Mouse (Mus musculus): ENCODE results near the gene Ube2r2. TPM values are rescaled to one million over a fixed set of nuclear protein-coding genes. Genes with fewer than 3 reads are reported as not detected.

Ube2r2 gene
- total RNA-seq, 2 experiments from 2014 or later = 97.5 to 98.5 TPM

DNA sequence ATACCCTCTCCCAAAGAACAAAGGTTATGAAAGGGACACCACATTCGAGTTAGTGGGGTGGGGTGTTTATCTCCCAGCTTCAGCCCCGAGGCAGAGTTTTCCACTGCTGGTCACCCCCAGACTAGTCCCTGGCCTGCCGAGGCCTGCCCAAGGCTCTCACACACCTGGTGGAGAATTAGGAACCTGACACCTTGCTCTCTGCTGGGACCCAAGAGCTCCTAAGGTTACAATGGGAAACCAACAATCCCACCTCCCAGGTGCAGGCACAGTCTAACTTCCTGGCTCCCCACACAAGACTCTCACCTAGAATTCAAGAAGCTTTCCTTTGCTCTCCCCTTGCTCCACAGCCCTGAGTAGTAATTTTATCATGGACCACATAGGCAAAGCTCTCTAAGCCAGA, 18.7 kb upstream of the Ube2r2 start:
- no peak for DNase-seq (ENCODE audit: low spot score in 2 of 2)

DNA sequence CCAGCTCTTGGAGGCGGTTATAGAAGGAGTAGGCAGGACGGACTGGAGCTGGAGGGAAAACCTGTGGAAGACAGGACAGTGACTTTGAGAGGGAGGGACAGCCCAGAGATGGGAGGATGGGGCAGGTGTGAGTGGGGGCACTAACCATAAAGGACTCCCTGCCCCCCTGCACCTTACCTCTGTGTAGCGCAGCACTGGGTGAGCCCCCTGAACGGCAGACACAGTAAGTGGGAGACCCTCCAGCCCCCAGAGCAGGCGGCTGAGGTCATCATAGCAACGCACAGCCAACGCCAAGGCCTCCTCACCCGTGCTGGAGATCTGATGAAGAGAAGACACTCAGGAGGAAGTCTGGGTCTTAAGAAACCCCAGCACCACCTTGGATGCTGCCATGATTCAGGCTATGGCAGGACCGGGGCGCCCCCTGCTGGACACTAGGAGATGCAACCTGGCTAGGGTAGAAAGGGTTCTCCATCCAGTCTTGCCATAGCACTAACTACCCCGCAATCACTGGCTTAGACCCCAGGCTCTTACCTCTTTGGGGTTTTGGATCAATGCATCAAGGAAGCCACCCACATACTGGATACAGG, 16.7 kb upstream of the Ube2r2 start:
- peak; percentile 60 to 64 for DNase-seq (ENCODE audit: low spot score in 2 of 2)

- peak; percentile 86 to 97 for DNase-seq (ENCODE audit: low spot score in 2 of 2)
These were observed 11.2 kb upstream of the Ube2r2 start, which contains the start of gene Nol6 for GRCm38 (mm10) chr4:41124180-41124951. TSS of gene Nol6 (minus strand) at chr4:41124455.

GRCm38 (mm10) chr4:41129406-41129805, 6.1 kb upstream of the Ube2r2 start:
- DNase-seq (ENCODE audit: low spot score in 2 of 2) = no peak

- DNase-seq (ENCODE audit: low spot score in 2 of 2) = no peak
These were observed 5.7 kb upstream of the Ube2r2 start for GRCm38 (mm10) chr4:41129836-41130235.

GRCm38 (mm10) chr4:41132471-41132870, 3.1 kb upstream of the Ube2r2 start:
- no peak for DNase-seq (ENCODE audit: low spot score in 2 of 2)

- no peak for DNase-seq (ENCODE audit: low spot score in 2 of 2)
These were observed 1.8 kb upstream of the Ube2r2 start for GRCm38 (mm10) chr4:41133529-41134291.

DNA sequence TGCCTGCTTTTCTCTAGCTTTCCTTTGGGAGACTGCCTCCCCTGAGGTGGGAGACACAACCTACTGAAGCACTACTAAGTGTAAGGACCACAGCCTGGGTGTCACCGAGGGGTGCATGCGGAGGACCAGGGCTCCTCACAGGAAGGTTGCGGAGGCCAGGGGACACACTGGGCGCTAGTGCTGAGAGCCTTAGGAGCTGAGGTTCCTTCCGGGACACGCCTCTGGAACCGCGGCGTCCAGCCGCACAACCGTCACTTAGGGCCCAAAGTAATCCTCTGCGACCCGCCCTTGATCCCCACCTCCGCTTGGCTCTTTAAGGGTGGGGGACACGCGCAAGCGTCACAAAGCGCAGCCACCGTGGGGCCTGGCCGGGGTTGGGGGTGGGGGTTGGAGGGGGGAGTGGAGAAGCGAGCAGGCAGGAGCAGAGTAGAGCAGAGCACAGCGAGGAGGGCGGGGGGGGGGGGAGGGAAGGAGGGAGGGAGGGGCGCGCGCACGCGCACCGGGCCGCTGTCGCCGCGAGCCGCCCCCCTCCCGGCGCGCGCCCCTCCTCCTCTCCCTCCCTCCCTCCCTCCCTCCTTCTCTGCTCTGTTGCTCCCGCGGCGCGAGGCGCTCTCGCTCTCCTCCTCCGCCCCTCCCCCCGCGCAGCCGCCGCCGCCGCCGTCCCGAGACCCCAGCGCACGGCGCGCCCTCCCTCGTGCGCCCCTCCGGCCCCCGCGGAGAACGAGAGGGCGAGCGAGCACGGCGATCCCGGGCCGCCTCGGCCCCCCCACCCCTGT, 420 bp upstream of the Ube2r2 start:
- DNase-seq (ENCODE audit: low spot score in 2 of 2) = peak; percentile 58 to 82

- peak in 1 of 2 experiments; percentile 27 for DNase-seq (ENCODE audit: low spot score in 2 of 2)
These were observed 887 bp downstream of the Ube2r2 start for GRCm38 (mm10) chr4:41136454-41136805.

GRCm38 (mm10) chr4:41136811-41137210, 1.3 kb downstream of the Ube2r2 start:
- no peak for DNase-seq (ENCODE audit: low spot score in 2 of 2)

DNA sequence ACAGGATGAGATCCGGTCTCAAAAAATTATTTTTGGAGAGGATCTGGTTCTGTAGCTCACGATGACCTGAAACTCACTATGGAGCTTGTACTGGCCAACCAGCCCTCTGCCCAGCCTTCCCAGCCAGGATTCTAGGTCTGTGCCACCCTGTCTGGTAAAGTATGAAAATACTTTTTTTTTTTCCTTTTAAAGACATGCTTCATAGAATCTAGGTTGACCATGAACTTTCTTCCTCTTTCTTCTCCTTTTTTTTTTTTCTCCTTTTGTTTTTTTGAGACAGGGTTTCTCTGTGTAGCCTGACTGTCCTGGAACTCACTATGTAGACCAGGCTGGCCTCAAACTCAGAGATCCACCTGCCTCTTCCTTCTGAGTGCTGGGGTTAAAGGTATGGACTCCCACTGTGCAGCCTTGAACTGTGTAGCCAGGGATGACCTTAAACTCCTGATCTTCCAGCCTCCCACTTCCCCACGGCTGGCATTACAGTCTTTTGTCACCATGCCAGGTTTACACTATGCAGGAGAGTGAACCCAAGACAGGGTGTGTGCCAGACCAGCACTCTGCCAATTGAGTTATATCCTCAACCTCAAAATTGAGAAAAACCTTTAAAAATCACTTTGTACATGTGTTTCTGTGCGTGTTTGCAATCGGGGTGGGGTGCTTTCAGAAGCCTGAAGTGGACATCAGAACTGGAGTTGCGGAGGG, 4.8 kb downstream of the Ube2r2 start:
- no peak for DNase-seq (ENCODE audit: low spot score in 2 of 2)

- no peak for DNase-seq (ENCODE audit: low spot score in 2 of 2)
These were observed 7.1 kb downstream of the Ube2r2 start for GRCm38 (mm10) chr4:41142601-41143000.

DNA sequence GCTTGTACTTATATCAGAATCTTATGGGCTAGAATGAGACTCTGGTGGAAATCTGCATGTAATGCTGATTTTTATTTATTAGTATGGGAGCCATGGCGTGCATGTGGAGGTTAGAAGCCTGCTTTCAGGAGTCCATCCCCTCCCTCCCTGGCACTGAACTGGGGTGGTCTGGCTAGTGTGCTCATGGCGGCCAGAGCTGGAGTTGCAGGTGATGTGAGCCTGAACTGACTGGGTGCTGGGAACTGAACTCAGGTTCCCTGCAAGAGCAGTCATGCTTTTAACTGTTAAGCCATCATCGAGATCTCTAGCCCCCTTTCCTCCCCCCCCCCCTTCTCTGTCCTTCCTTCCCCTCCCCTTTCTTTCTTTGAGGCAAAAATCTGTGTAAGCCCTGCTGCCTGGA, 14.3 kb downstream of the Ube2r2 start:
- DNase-seq (ENCODE audit: low spot score in 2 of 2) = no peak

DNA sequence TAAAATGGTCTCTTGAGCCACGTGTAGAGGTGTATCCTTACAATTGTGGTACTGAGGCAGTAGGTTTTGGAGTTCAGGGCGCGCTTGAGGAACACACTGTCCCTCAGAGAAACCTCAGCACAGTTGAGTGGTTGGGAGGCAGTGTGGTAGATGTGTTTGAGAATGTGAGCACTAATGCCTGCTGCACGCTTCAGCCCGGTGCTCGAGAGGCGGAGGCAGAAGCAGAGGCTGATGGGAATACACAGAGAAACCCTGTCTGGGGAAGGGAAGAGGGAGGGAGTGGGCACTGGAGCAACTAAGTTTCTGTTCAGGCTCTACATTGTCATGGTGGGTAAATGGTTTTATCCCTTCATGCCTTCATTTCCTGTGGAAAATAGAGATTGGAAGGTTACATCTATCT, 15.6 kb downstream of the Ube2r2 start:
- DNase-seq (ENCODE audit: low spot score in 2 of 2) = no peak

GRCm38 (mm10) chr4:41153146-41153545, 17.6 kb downstream of the Ube2r2 start:
- no peak for DNase-seq (ENCODE audit: low spot score in 2 of 2)

DNA sequence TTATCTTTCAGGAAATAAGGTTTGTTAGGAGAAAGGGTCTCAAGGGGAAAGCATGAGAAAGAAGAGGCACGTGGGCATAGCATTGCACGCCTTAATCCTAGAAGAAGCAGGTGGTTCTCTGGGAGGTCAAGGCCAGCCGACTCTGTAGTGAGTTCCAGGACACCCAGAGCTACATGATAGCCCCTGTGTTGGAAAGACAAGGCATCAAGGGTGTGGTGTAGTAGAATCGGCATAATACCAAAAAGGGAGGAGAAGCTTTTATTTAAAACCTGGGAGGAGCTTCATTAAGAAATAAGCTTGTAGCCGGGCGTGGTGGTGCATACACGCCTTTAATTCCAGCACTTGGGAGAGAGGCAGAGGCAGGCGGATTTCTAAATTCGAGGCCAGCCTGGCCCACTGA, 21.4 kb downstream of the Ube2r2 start:
- DNase-seq (ENCODE audit: low spot score in 2 of 2) = no peak

DNA sequence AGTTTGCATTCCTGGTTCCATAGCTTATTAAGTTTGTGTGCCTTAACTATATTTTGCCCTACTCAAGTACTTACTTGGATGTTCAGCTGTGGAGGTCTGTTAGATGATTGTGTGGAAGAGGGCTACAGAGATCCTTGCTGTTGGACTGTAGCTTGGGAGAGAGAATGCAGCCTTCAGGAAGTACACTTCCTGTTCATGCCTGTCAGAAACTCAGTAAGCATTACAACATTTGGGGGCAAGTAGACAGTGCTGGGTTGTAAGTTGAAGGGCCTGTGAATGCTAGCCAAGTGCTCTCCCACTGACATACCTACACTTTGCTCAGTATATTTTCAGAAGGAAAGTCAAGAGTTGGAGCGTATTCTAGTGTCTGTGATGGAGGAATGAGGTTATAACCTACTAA, 22.7 kb downstream of the Ube2r2 start:
- no peak for DNase-seq (ENCODE audit: low spot score in 2 of 2)

GRCm38 (mm10) chr4:41161232-41161631, 25.7 kb downstream of the Ube2r2 start:
- no peak for DNase-seq (ENCODE audit: low spot score in 2 of 2)

DNA sequence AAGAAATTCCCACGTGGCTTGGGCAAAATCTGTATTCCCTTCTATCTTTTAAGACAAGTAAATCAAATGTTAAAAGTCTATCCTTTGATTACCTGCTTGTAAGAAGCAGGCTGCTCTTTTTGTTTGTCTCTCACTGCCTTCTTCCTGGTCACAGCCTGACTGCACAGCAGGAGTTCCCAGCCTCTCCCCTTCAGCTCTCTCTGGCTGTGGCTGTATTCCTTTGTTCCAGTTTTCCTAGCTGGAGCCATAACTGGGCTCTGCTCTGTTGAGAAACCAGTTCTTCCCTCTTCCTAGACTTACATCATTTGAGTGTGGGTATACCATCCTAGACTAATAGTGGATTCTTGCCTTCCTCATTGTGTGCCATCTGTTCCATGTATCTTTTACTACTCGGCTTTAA, 29.4 kb downstream of the Ube2r2 start:
- no peak for DNase-seq (ENCODE audit: low spot score in 2 of 2)

GRCm38 (mm10) chr4:41165693-41166475, 30.3 kb downstream of the Ube2r2 start:
- DNase-seq (ENCODE audit: low spot score in 2 of 2) = peak; percentile 36 to 80
